Mouse (Mus musculus): ENCODE results near the gene Vps33b.

Vps33b gene

DNA sequence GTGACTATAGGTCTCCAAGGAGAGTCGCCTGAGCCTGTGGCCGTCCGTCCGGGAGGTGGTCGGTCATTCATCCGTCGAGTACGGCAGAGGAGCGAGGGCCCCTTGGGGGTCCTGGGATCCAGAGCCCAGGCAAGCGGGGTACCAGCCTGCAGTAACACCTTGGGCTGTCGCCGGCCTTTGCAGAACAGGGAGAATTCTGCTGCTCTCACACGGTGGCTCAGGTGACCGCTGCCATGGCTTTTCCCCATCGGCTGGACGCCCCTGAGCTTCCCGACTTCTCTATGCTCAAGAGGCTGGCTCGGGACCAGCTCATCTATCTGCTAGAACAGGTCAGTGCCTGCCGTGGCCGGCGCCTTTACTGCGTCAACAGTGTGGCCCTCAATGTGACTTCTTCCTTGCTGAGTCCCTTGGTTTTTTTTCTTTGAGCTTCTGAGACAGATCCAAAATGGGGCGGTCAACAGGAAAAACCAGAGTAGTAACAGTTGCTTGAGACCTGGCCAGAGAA lies 354 bp downstream of the Vps33b start:
- DNase-seq: peak; percentile 45

DNA sequence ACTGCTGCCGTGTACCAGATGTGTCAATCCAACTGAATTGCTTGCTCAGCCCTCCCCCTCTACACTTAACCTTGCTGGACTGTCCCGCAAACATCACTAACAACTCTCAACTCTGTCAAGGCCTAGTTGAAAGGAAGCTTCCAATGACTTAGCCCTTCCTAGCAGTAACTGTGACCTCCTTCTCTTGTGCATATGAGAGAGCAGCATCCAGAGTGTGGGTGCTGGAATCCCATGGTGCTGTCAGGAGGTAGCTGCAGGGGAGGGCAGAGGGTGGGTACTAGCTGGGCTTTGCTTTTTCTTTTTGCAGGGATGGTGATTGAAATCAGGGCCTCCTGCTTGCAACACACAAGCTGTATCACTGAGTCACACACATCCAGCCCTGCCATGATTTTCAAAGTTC lies 4.0 kb downstream of the Vps33b start:
- no peak for DNase-seq

GRCm38 (mm10) chr7:80276374-80276773 lies 6.9 kb downstream of the Vps33b start:
- no peak for DNase-seq

- no peak for DNase-seq
Measured at GRCm38 (mm10) chr7:80280032-80280431, 10.6 kb downstream of the Vps33b start.

- DNase-seq: no peak
Measured at GRCm38 (mm10) chr7:80280998-80281397, 11.5 kb downstream of the Vps33b start.

DNA sequence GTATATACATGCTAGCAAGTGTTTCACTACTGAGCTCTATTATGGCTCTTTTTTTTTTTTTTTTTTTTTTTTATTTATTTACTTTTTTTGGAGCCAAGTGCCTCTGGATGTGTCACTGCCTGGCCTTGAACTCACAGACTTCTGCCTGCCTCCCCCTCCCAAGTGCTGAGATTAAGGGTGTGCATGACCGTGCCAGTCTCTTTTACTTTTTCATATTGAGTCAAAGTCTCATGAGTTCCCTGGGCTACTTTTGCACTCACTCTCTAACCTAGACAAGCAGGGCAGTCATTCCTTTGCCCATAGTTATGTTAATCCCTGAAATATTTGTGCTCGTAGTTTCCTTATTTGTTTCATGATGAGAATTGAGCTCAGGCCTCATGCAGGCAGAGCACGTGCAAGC lies 12.2 kb downstream of the Vps33b start:
- no peak for DNase-seq

- no peak for DNase-seq
Measured at GRCm38 (mm10) chr7:80283226-80283918, 13.9 kb downstream of the Vps33b start.

GRCm38 (mm10) chr7:80284391-80284790 lies 14.9 kb downstream of the Vps33b start:
- DNase-seq: no peak

- DNase-seq: no peak
Measured at GRCm38 (mm10) chr7:80285725-80286124, 16.3 kb downstream of the Vps33b start.

GRCm38 (mm10) chr7:80287736-80288135 lies 18.3 kb downstream of the Vps33b start:
- DNase-seq: no peak

GRCm38 (mm10) chr7:80294062-80294763 lies 24.8 kb downstream of the Vps33b start, which contains the start of gene Prc1:
Gene Prc1, plus strand, starts transcription at chr7:80294450.
- peak; percentile 99 for DNase-seq

DNA sequence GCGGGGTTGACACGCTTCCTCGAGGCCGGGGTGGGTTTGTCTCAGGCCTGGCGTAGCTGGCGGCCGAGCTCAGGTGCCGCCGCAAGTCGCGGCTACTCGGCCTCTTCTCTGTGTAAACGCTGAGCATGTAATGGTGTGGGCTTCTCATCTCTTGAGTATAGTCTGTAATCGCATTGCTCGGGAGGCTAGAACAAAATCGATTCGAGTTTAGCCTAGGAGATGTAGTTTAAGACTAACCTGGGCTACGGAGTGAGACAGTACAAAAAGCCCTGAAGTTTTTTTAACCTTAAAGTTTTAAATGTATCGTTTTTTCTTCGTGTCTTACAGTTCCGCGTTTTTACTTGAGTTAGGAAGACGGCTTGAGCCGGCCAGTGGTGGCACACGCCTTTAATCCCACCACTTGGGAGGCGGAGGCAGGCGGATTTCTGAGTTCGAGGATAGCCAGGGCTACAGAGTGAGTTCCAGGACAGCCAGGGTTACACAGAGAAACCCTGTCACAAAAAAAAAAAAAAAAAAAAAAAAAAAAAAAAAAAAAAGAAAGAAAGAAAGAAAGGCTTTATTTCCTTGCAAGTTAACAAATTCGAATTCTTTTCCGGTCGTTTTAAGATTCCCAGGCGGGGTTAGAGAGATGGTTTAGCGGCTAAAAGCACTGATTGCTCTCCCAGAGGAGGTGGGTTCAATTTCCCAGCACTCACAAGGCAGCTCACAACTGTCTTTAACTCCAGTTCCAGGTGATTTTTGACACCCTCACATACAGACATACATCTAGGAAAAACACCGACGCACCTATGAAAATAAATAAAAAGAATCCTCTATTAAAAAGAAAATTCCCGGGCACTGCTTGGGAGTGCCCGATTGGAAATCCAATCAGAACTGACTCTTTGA lies 25.6 kb downstream of the Vps33b start:
- peak; percentile 8 for DNase-seq

DNA sequence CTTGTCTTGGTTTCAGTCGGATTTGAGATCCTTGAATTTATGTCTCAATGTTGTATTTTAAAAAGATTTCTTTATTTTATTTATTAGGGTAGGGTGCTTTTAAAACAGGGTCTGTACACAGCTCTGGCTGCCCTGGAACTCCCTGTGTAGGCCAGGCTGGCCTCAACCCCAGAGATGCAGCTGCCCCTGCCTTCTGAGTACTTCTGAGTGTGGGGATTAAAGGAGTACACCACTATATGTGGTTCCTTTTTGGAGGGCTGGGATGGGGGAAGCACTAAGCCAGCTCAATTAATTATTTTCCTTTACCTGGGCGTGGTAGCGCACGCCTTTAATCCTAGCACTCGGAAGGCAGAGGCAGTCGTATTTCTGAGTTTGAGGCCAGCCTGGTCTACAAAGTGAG lies 27.0 kb downstream of the Vps33b start:
- DNase-seq: no peak

DNA sequence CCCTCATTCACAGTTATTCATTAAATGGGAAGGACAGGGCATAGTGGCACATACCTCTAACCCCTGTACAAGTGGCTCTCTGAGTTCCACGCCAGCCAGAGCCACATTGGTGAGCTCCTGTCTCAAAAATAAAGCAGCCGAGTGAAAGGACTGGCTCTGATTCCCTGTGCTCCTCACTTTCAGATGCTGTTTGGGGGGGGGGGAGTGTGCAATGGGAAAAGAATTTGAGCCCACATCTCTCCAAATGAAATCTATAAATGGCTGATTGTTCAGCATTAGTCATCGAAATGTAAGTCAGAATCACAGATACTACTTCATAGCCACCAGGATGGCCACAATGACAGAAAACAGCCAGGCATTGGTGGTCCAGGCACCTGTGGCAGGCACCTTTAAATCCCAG lies 27.6 kb downstream of the Vps33b start:
- no peak for DNase-seq

DNA sequence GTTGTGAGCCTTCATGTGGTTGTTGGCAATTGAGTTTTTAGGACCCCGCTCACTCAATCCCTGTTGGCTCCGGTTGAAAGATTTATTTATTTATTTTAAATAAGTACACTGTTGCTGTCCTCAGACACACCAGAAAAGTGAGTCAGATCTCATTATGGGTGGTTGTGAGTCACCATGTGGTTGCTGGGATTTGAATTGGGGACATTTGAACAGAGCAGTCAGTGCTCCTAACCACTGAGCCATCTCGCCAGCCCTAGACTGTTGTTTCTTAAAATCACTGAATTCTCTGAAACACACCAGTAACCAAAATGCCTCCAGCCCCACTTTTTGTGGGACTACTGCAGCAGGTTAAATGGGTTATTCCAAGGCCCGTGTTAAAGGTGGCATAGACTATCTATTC lies 29.3 kb downstream of the Vps33b start:
- no peak for DNase-seq

- DNase-seq: no peak
Measured at GRCm38 (mm10) chr7:80299568-80299967, 30.1 kb downstream of the Vps33b start.

DNA sequence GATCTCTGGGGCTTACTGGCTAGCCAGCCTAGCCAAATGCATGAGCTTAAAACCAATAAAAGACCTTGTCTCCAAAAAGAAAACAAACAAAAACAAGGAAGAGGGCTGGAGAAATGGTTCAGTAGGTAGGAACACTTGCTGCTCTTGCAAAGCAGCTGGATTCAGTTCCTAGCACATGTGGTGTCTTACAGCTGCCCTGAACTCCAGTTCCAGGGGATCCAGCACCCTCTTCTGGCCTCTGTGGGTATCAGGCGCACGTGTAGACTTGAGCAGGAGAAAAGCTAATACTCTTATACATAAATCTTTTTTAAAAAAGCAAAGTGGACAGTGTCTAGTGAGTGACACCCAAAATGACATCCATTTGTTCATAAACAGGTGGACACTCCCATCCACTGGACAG lies 32.1 kb downstream of the Vps33b start:
- no peak for DNase-seq

DNA sequence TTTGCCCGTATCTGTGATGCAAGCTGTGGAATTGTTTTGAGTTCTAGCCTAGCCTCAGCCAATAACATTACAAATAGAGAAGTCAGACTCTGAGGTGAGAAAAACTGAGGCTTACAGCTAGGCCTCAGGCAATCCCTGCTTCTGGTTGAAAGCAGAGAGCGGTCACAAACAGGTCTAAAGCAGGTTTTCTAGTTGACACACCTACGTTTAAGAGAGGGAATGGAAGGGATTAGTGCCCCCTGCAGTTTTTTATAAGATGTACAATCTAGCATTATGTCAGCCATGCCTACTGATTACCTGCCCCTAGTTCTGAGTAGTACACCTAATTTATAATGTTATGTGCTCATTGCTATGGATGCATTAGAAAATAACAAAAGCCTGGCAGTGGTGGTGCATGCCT lies 38.3 kb downstream of the Vps33b start:
- DNase-seq: no peak

DNA sequence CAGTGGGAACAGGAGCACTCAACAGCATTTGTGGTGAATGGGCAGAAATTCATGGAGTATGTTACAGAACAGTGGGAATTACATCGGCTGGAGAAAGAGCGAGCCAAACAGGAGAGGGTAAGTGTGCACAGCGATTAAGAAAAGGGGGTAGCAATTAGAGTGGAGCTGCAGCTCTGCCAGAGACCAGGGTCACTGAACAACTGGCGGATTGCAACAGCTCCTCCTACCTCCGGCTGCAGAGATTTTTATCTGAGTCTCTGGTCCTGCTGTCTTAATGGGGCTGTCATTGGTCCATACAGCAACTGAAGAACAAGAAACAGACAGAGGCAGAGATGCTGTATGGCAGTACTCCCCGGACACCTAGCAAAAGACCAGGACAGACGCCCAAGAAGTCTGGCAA lies 41.3 kb downstream of the Vps33b start:
- no peak for DNase-seq

GRCm38 (mm10) chr7:80315733-80316132 lies 46.3 kb downstream of the Vps33b start:
- DNase-seq: no peak

DNA sequence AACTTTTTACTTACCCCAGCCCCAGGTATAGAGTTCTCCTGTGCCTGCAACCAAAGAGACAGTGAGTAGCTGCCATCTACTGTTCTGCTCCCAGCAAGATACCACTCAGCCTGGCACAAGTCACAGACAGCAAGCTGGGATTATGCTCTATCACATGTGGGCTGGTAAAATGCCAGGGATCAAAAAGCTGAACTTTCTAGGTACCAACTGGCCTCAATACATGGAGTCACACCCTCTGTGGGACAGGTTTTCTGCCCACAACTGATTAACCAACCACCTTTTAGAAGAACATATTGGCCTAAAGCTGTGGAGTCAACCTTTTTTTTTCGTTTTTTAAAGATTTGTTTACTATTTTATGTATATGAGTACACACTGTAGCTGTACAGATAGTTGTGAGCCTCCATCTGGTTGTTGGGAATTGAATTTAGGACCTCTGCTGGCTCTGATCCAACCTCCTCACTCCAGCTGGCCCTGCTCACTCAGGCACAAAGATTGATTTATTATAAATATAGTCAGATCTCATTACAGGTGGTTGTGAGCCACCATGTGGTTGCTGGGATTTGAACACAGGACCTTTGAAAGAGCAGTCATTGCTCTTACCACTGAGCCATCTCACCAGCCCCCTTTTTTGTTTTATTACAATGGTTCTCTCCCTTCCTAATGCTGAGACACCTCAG lies 48.1 kb downstream of the Vps33b start:
- peak; percentile 25 for DNase-seq

GRCm38 (mm10) chr7:80318670-80319069 lies 49.2 kb downstream of the Vps33b start:
- no peak for DNase-seq
